Mouse (Mus musculus) cerebellum, postnatal 25 days (tissue): ENCODE data around the gene Syt2.

ENCODE experiments used
- DNase-seq, 2 experiments: peaks; one replicate each; pipeline ENCODE4 v3.0.0; 2021; ENCODE audit warnings: mixed read lengths in 2 of 2

Gene Syt2

GRCm38 (mm10) chr1:134707516-134707915, 61.0 kb downstream of the Syt2 start:
- peak; percentile 25 to 26 for DNase-seq

- peak in 1 of 2 experiments; percentile 37 for DNase-seq
Observed at GRCm38 (mm10) chr1:134708274-134708673, 61.8 kb downstream of the Syt2 start.

GRCm38 (mm10) chr1:134708801-134709385, 62.4 kb downstream of the Syt2 start:
- DNase-seq, result peak; percentile 83 to 85

GRCm38 (mm10) chr1:134709411-134710306, 63.2 kb downstream of the Syt2 start:
- DNase-seq, result peak; percentile 79 to 86

GRCm38 (mm10) chr1:134711061-134711460, 64.6 kb downstream of the Syt2 start:
- peak; percentile 44 to 45 for DNase-seq

GRCm38 (mm10) chr1:134711653-134712052, 65.2 kb downstream of the Syt2 start:
- peak in 1 of 2 experiments; percentile 26 for DNase-seq

GRCm38 (mm10) chr1:134712781-134713299, 66.4 kb downstream of the Syt2 start:
- peak; percentile 20 to 34 for DNase-seq

- peak; percentile 49 to 55 for DNase-seq
Observed at GRCm38 (mm10) chr1:134713421-134713969, 67.0 kb downstream of the Syt2 start.

GRCm38 (mm10) chr1:134714166-134714565, 67.7 kb downstream of the Syt2 start:
- DNase-seq, result peak; percentile 60 to 65

GRCm38 (mm10) chr1:134715092-134715491, 68.6 kb downstream of the Syt2 start:
- DNase-seq, result peak; percentile 86 to 87

GRCm38 (mm10) chr1:134719718-134720304, 73.3 kb downstream of the Syt2 start:
- peak; percentile 51 to 65 for DNase-seq

- DNase-seq, result peak in 1 of 2 experiments; percentile 45
Observed at GRCm38 (mm10) chr1:134721486-134721885, 75.0 kb downstream of the Syt2 start.

- peak; percentile 80 to 84 for DNase-seq
Observed at GRCm38 (mm10) chr1:134722891-134723290, 76.4 kb downstream of the Syt2 start.

- DNase-seq, result peak; percentile 88 to 92
Observed at GRCm38 (mm10) chr1:134725276-134725675, 78.8 kb downstream of the Syt2 start.

GRCm38 (mm10) chr1:134726480-134726879, 80.0 kb downstream of the Syt2 start:
- DNase-seq, result peak in 1 of 2 experiments; percentile 38

GRCm38 (mm10) chr1:134727256-134727655, 80.8 kb downstream of the Syt2 start:
- peak; percentile 68 to 76 for DNase-seq

- DNase-seq, result no peak
Observed at GRCm38 (mm10) chr1:134733659-134734058, 87.2 kb downstream of the Syt2 start.

- peak; percentile 63 to 67 for DNase-seq
Observed at GRCm38 (mm10) chr1:134737463-134737862, 91.0 kb downstream of the Syt2 start.

GRCm38 (mm10) chr1:134741433-134741832, 95.0 kb downstream of the Syt2 start:
- peak in 1 of 2 experiments; percentile 73 for DNase-seq

- no peak for DNase-seq
Observed at GRCm38 (mm10) chr1:134741946-134742661, 95.6 kb downstream of the Syt2 start.

GRCm38 (mm10) chr1:134745648-134746047, 99.2 kb downstream of the Syt2 start:
- peak in 1 of 2 experiments; percentile 72 for DNase-seq
